Mouse (Mus musculus): ENCODE measurements around the gene Wdr48. TPM values are rescaled to one million over a fixed set of nuclear protein-coding genes. Genes with fewer than 3 reads are reported as not detected.

Wdr48 gene
- polyA plus RNA-seq, 1 experiment from 2014 or later: 53.2 TPM

Other genes starting within 250 kb of the Wdr48 start
- 0.63 and 1.00 TPM in 2 replicates for gene Scn10a, start 175.6 kb upstream of the Wdr48 start, polyA plus RNA-seq (2016; fragmentation: Nextera tagmentation; extraction: Ambion mirVana)
- gene Scn11a, start 69.4 kb upstream of the Wdr48 start, polyA plus RNA-seq (2016; fragmentation: Nextera tagmentation; extraction: Ambion mirVana): 0.05 and 0.06 TPM in 2 replicates
- 26.5 and 26.8 TPM in 2 replicates for gene Gorasp1, start 42.7 kb downstream of the Wdr48 start, polyA plus RNA-seq (2016; fragmentation: Nextera tagmentation; extraction: Ambion mirVana)
- gene Ttc21a, start 42.7 kb downstream of the Wdr48 start, polyA plus RNA-seq (2016; fragmentation: Nextera tagmentation; extraction: Ambion mirVana): 0.28 and 0.48 TPM in 2 replicates
- gene Csrnp1, start 89.8 kb downstream of the Wdr48 start, polyA plus RNA-seq (2016; fragmentation: Nextera tagmentation; extraction: Ambion mirVana): 7.5 and 8.0 TPM in 2 replicates
- 41.1 and 90.1 TPM in 2 replicates for gene Xirp1, start 128.7 kb downstream of the Wdr48 start, polyA plus RNA-seq (2016; fragmentation: Nextera tagmentation; extraction: Ambion mirVana)
- 1.1 and 4.1 TPM in 2 replicates for gene Cx3cr1, start 175.0 kb downstream of the Wdr48 start, polyA plus RNA-seq (2016; fragmentation: Nextera tagmentation; extraction: Ambion mirVana)
- gene Ccr8, start 197.2 kb downstream of the Wdr48 start, polyA plus RNA-seq (2016; fragmentation: Nextera tagmentation; extraction: Ambion mirVana): not detected in 2 replicates
- 39.8 and 42.1 TPM in 2 replicates for gene Slc25a38, start 215.5 kb downstream of the Wdr48 start, polyA plus RNA-seq (2016; fragmentation: Nextera tagmentation; extraction: Ambion mirVana)
- gene Rpsa, start 232.8 kb downstream of the Wdr48 start, polyA plus RNA-seq (2016; fragmentation: Nextera tagmentation; extraction: Ambion mirVana): 1,047 and 1,189 TPM in 2 replicates